Mouse (Mus musculus): ENCODE measurements around the gene Lrfn2.

DNA sequence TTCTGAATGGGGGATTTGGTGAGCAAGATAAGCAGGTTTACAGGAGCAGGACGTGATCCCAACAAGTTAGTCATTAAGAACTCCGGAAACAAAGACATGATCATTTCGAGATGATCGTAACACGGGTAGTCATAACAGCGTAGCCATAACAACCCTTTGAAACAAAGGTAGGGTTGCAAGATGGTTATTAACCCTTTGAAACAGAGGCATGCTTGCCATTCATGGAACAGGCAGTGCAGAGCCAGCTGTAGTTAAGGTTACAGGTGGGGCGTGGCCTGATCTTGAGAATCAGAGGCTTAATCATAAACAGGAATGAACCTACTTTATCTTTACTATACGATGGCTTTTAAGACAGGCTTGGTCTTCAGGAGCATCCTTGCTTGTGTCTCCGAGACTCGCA, 39.1 kb downstream of the Lrfn2 start:
- TF ChIP-seq CTCF (IDR thresholded peaks at IDR 0.05; ENCODE audit: low read depth, low read length) (no peak), POLR2A (IDR thresholded peaks at IDR 0.05; ENCODE audit: insufficient read depth, low read length) (no peak)
